Mouse (Mus musculus): ENCODE results near the gene Nceh1. TPM values are rescaled to one million over a fixed set of nuclear protein-coding genes. Genes with fewer than 3 reads are reported as not detected.

Gene Nceh1
- polyA plus RNA-seq, 1 experiment from 2014 or later: 3.3 TPM

- H3K4me2 ChIP-seq (ENCODE audit: low read depth, low read length, severe bottlenecking): no peak overlapping the region
- no peak overlapping the region for H3K9ac ChIP-seq (ENCODE audit: low read length)
- H3K36me3 ChIP-seq (ENCODE audit: control insufficient read depth, insufficient read depth, low read length): no peaks in the 10 kb centered on the region
- H3K4me1 ChIP-seq (replicated peaks; ENCODE audit: control insufficient read depth, insufficient read depth, low read length): no peaks in the 10 kb centered on the region
- H3K27me3 ChIP-seq (ENCODE audit: control insufficient read depth, insufficient read depth, low read length): no peaks in the 10 kb centered on the region
- no peak overlapping the region for H3K4me3 ChIP-seq (ENCODE audit: low read depth, low read length)
- DNase-seq (ENCODE audit: low spot score) (no peak), ATAC-seq (replicated peaks; ENCODE audit: low FRiP score) (no peak)
- WGBS: 68% methylated on average over 11 of the region's 11 CpGs
- H3K9me3 ChIP-seq (ENCODE audit: control insufficient read depth, low read length): no peaks in the 10 kb centered on the region
- H3K27ac ChIP-seq (ENCODE audit: low read depth, low read length): no peak overlapping the region
These were observed 46.0 kb downstream of the Nceh1 start for GRCm38 (mm10) chr3:27228530-27229309.

GRCm38 (mm10) chr3:27233361-27233760, 50.6 kb downstream of the Nceh1 start:
- DNase-seq (ENCODE audit: low spot score) (no peak), ATAC-seq (replicated peaks; ENCODE audit: low FRiP score) (no peak)
- Histone ChIP-seq H3K4me3 (ENCODE audit: low read depth, low read length) (no peak overlapping the region), H3K9me3 (ENCODE audit: control insufficient read depth, low read length) (no peaks in the 10 kb centered on the region), H3K27me3 (ENCODE audit: control insufficient read depth, insufficient read depth, low read length) (no peaks in the 10 kb centered on the region), H3K27ac (ENCODE audit: low read depth, low read length) (no peak overlapping the region), H3K4me2 (ENCODE audit: low read depth, low read length, severe bottlenecking) (no peak overlapping the region), H3K4me1 (replicated peaks; ENCODE audit: control insufficient read depth, insufficient read depth, low read length) (no peaks in the 10 kb centered on the region), H3K9ac (ENCODE audit: low read length) (no peak overlapping the region), H3K36me3 (ENCODE audit: control insufficient read depth, insufficient read depth, low read length) (no peaks in the 10 kb centered on the region)
- WGBS: 80% methylated on average over 4 of the region's 4 CpGs

GRCm38 (mm10) chr3:27233841-27234240, 51.1 kb downstream of the Nceh1 start:
- Histone ChIP-seq H3K4me2 (ENCODE audit: low read depth, low read length, severe bottlenecking) (no peak overlapping the region), H3K4me3 (ENCODE audit: low read depth, low read length) (no peak overlapping the region), H3K36me3 (ENCODE audit: control insufficient read depth, insufficient read depth, low read length) (no peaks in the 10 kb centered on the region), H3K27me3 (ENCODE audit: control insufficient read depth, insufficient read depth, low read length) (no peaks in the 10 kb centered on the region), H3K27ac (ENCODE audit: low read depth, low read length) (no peak overlapping the region), H3K4me1 (replicated peaks; ENCODE audit: control insufficient read depth, insufficient read depth, low read length) (no peaks in the 10 kb centered on the region), H3K9ac (ENCODE audit: low read length) (no peak overlapping the region), H3K9me3 (ENCODE audit: control insufficient read depth, low read length) (no peaks in the 10 kb centered on the region)
- 84% methylated on average over 6 of the region's 6 CpGs for WGBS
- ATAC-seq (replicated peaks; ENCODE audit: low FRiP score) (no peak), DNase-seq (ENCODE audit: low spot score) (no peak)

GRCm38 (mm10) chr3:27234976-27235375, 52.2 kb downstream of the Nceh1 start:
- Histone ChIP-seq H3K4me1 (replicated peaks; ENCODE audit: control insufficient read depth, insufficient read depth, low read length) (no peaks in the 10 kb centered on the region), H3K9ac (ENCODE audit: low read length) (no peak overlapping the region), H3K9me3 (ENCODE audit: control insufficient read depth, low read length) (no peaks in the 10 kb centered on the region), H3K36me3 (ENCODE audit: control insufficient read depth, insufficient read depth, low read length) (no peaks in the 10 kb centered on the region), H3K4me2 (ENCODE audit: low read depth, low read length, severe bottlenecking) (no peak overlapping the region), H3K4me3 (ENCODE audit: low read depth, low read length) (no peak overlapping the region), H3K27ac (ENCODE audit: low read depth, low read length) (no peak overlapping the region), H3K27me3 (ENCODE audit: control insufficient read depth, insufficient read depth, low read length) (no peaks in the 10 kb centered on the region)
- DNase-seq (ENCODE audit: low spot score) (no peak), ATAC-seq (replicated peaks; ENCODE audit: low FRiP score) (no peak)
- 74% methylated on average over 1 of the region's 1 CpGs for WGBS

- H3K4me2 ChIP-seq (ENCODE audit: low read depth, low read length, severe bottlenecking): no peak overlapping the region
- H3K36me3 ChIP-seq (ENCODE audit: control insufficient read depth, insufficient read depth, low read length): no peaks in the 10 kb centered on the region
- DNase-seq (ENCODE audit: low spot score): no peak
These were observed 54.5 kb downstream of the Nceh1 start for GRCm38 (mm10) chr3:27237226-27237625.

GRCm38 (mm10) chr3:27238563-27238962, 55.8 kb downstream of the Nceh1 start:
- H3K4me1 ChIP-seq (replicated peaks; ENCODE audit: control insufficient read depth, insufficient read depth, low read length): no peaks in the 10 kb centered on the region
- no peaks in the 10 kb centered on the region for H3K36me3 ChIP-seq (ENCODE audit: control insufficient read depth, insufficient read depth, low read length)
- no peak overlapping the region for H3K4me2 ChIP-seq (ENCODE audit: low read depth, low read length, severe bottlenecking)
- no peak overlapping the region for H3K4me3 ChIP-seq (ENCODE audit: low read depth, low read length)
- H3K9ac ChIP-seq (ENCODE audit: low read length): no peak overlapping the region
- WGBS: 89% methylated on average over 5 of the region's 5 CpGs
- H3K9me3 ChIP-seq (ENCODE audit: control insufficient read depth, low read length): no peaks in the 10 kb centered on the region
- ATAC-seq (replicated peaks; ENCODE audit: low FRiP score): no peak
- H3K27me3 ChIP-seq (ENCODE audit: control insufficient read depth, insufficient read depth, low read length): no peaks in the 10 kb centered on the region
- H3K27ac ChIP-seq (ENCODE audit: low read depth, low read length): no peak overlapping the region
- DNase-seq (ENCODE audit: low spot score): no peak

More at GRCm38 (mm10) chr3:27237226-27237625, 54.5 kb downstream of the Nceh1 start:
- no peak overlapping the region for H3K9ac ChIP-seq (ENCODE audit: low read length)
- 24% methylated on average over 2 of the region's 2 CpGs for WGBS
- no peaks in the 10 kb centered on the region for H3K4me1 ChIP-seq (replicated peaks; ENCODE audit: control insufficient read depth, insufficient read depth, low read length)
- no peak overlapping the region for H3K4me3 ChIP-seq (ENCODE audit: low read depth, low read length)
- no peaks in the 10 kb centered on the region for H3K9me3 ChIP-seq (ENCODE audit: control insufficient read depth, low read length)
- H3K27me3 ChIP-seq (ENCODE audit: control insufficient read depth, insufficient read depth, low read length): no peaks in the 10 kb centered on the region
- no peak overlapping the region for H3K27ac ChIP-seq (ENCODE audit: low read depth, low read length)
- ATAC-seq (replicated peaks; ENCODE audit: low FRiP score): peak; percentile 65; the same call in 1 of the 2 replicates

GRCm38 (mm10) chr3:27239568-27239967, 56.8 kb downstream of the Nceh1 start:
- Histone ChIP-seq H3K27me3 (ENCODE audit: control insufficient read depth, insufficient read depth, low read length) (no peaks in the 10 kb centered on the region), H3K9ac (ENCODE audit: low read length) (no peak overlapping the region), H3K36me3 (ENCODE audit: control insufficient read depth, insufficient read depth, low read length) (no peaks in the 10 kb centered on the region), H3K4me1 (replicated peaks; ENCODE audit: control insufficient read depth, insufficient read depth, low read length) (no peaks in the 10 kb centered on the region), H3K4me3 (ENCODE audit: low read depth, low read length) (no peak overlapping the region), H3K27ac (ENCODE audit: low read depth, low read length) (no peak overlapping the region), H3K4me2 (ENCODE audit: low read depth, low read length, severe bottlenecking) (no peak overlapping the region), H3K9me3 (ENCODE audit: control insufficient read depth, low read length) (no peaks in the 10 kb centered on the region)
- ATAC-seq (replicated peaks; ENCODE audit: low FRiP score): no peak
- WGBS: 91% methylated on average over 16 of the region's 16 CpGs
- no peak for DNase-seq (ENCODE audit: low spot score)

- WGBS: 93% methylated on average over 9 of the region's 9 CpGs
- Histone ChIP-seq H3K27me3 (ENCODE audit: control insufficient read depth, insufficient read depth, low read length) (no peaks in the 10 kb centered on the region), H3K36me3 (ENCODE audit: control insufficient read depth, insufficient read depth, low read length) (no peaks in the 10 kb centered on the region), H3K4me2 (ENCODE audit: low read depth, low read length, severe bottlenecking) (no peak overlapping the region), H3K4me3 (ENCODE audit: low read depth, low read length) (no peak overlapping the region), H3K9ac (ENCODE audit: low read length) (no peak overlapping the region), H3K27ac (ENCODE audit: low read depth, low read length) (no peak overlapping the region), H3K4me1 (replicated peaks; ENCODE audit: control insufficient read depth, insufficient read depth, low read length) (no peaks in the 10 kb centered on the region), H3K9me3 (ENCODE audit: control insufficient read depth, low read length) (no peaks in the 10 kb centered on the region)
- no peak for ATAC-seq (replicated peaks; ENCODE audit: low FRiP score)
- no peak for DNase-seq (ENCODE audit: low spot score)
These were observed 59.1 kb downstream of the Nceh1 start for GRCm38 (mm10) chr3:27241864-27242263.

GRCm38 (mm10) chr3:27246166-27246565, 63.4 kb downstream of the Nceh1 start:
- 88% methylated on average over 2 of the region's 2 CpGs for WGBS
- no peak for DNase-seq (ENCODE audit: low spot score)
- H3K4me3 ChIP-seq (ENCODE audit: low read depth, low read length): no peak overlapping the region
- no peaks in the 10 kb centered on the region for H3K27me3 ChIP-seq (ENCODE audit: control insufficient read depth, insufficient read depth, low read length)
- no peaks in the 10 kb centered on the region for H3K4me1 ChIP-seq (replicated peaks; ENCODE audit: control insufficient read depth, insufficient read depth, low read length)
- H3K9me3 ChIP-seq (ENCODE audit: control insufficient read depth, low read length): no peaks in the 10 kb centered on the region
- no peak overlapping the region for H3K4me2 ChIP-seq (ENCODE audit: low read depth, low read length, severe bottlenecking)
- no peak overlapping the region for H3K9ac ChIP-seq (ENCODE audit: low read length)
- H3K36me3 ChIP-seq (ENCODE audit: control insufficient read depth, insufficient read depth, low read length): no peaks in the 10 kb centered on the region
- H3K27ac ChIP-seq (ENCODE audit: low read depth, low read length): no peak overlapping the region
- no peak for ATAC-seq (replicated peaks; ENCODE audit: low FRiP score)

Data from forebrain, embryonic 11.5 days (tissue).